Mouse (Mus musculus) liver, adult 2 months (tissue): Measurements from ENCODE around the gene Rnf169.

Source experiments
- CTCF ChIP-seq: fragments of 200-500 bp; IDR thresholded peaks from 2 replicates; pipeline ENCODE4 v1.5.1; 2011; ENCODE audit warnings: low read depth, low read length, control low read depth
- POLR2A ChIP-seq: fragments of 200-500 bp; IDR thresholded peaks from 2 replicates; pipeline ENCODE4 v1.6.1; 2011; ENCODE audit warnings: low read length, control low read depth; ENCODE audit not compliant: insufficient read depth; ENCODE audit errors: extremely low read depth

DNA sequence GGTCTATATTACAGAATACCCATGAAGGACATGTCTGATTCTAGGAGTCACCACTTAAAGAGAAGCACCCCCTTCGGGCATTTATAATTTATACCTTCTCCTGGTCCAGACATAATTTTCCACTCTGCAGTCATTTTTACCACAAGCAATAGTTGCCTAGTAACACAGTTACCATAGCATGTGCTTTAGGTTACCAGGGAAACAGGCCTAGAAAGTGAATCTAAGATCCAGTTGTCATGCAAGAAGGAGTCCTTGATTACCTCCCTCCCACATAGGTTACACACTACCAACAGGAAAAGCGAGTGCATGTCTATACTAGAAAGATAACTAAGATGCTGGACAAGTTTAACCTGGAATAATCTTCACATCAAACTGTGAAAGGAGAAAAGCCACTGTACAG is 102.0 kb downstream of the Rnf169 start:
- TF ChIP-seq POLR2A: no peak
- TF ChIP-seq CTCF: no peak
